Mouse (Mus musculus): ENCODE data around the gene Slc51a.
A peak's percentile ranks its signal among the peaks of the same experiment; 100 is the strongest.
"Not testable (repeated sequence)": the region's sequence is repeated elsewhere in the genome, so short reads cannot be mapped to it uniquely, and the experiment has no call there.

Gene Slc51a

DNA sequence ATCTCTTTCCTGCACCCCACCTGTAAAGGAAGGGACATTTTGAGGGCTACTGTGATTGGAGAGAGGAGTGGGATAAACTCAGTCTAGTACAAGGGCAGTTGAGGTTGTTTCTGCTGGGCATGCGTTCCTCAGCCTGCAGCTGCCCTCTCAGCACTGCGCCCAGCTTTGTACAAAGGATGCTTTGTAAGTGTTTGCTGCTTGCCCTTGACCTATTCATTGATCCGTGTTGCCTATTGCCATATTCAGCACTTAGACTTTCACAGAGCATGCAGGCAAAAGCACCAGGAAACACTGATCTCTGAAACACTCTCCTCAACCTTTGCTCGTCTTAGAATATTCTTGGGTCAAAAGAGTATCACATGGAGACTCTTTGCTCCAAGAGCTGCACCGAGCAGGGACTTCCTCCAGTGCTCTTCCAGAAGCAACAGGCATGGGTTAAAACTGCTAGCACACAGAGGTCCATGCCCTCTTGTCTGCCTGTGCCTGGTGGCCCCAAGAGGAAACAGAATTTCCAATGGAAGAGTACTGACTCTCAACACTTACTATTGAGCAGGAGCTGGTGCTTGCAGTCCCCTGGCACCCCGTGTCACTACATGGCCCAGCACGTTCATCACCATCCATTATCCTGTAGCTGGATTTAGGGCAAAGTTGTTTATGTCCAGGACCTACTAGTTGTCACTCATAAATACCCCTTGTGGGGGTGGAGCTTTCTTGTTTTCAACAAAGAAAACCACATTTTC, 15.2 kb downstream of the Slc51a start:
- no peak for ATAC-seq (ENCODE audit: insufficient number of reproducible peaks, low FRiP score, low TSS enrichment)

DNA sequence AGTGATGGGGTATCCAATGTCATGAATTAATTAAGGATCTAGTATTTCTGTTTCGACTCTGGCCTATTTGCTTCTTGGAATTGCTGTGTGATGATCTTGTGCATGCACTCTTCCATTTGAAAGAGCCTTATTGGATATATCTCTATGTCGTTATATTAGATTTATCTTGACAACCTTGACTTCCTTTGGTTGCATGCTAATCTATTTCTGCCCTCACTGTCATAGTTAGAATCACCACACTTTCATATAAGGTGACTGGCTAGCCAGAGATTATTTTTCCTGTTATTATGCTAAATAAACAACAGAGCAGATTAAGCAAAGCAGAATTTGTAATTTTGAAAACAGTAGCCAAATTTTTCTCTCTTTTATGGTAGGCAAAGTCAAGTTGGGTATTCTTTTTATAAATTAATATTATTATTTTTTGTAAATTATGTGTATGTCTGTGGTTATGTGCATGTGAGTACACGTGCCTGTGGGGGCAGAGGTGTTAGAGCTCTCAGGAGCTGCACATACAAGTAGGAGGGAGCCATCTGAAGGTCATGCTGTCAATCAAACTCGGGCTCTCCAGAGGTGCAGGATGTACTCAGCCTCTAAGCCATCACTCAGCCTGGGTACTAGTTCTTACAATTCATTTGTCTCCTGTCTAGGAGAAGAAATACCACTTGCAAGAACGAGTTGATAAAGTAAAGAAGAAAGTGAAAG, 18.1 kb downstream of the Slc51a start:
- no peak for ATAC-seq (ENCODE audit: insufficient number of reproducible peaks, low FRiP score, low TSS enrichment)

DNA sequence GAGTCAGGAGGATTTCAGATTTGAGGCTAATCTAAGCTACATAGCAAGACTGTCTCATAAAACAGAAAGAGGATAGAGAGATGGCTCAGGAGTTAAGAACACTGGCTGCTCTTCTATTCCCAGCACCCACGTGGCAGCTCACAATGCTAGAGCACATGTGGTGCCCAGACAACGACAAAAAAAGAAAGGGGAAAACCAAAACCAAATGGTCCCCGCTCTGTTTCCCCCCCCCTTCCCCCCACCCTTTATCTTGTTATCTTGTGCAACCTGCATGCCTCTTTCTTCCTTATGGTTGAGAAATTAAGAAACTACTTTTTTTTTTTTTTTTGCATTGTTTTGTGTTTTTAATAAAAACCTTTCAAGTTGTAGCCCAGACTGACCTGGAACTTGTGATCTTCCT, 19.2 kb downstream of the Slc51a start:
- ATAC-seq (ENCODE audit: insufficient number of reproducible peaks, low FRiP score, low TSS enrichment), result no peak

DNA sequence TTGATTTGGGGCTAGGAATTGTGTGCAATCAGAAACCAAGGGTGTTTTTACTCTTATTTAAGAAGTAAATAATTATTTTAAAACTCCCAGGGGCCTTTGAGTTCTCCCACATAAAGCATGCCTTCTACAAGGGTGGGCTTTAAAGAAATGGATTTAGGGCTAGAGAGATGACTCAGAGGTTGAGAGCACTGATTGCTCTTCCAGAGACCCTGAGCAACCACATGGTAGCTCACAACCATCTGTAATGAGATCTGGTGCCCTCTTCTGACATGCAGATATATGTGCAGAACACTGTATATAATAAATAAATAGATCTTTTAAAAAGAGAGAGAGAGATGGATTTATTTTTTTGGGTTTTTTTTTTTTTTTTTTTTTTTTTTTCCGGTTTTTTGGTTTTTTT, 22.8 kb downstream of the Slc51a start:
- ATAC-seq (ENCODE audit: insufficient number of reproducible peaks, low FRiP score, low TSS enrichment), result no peak

DNA sequence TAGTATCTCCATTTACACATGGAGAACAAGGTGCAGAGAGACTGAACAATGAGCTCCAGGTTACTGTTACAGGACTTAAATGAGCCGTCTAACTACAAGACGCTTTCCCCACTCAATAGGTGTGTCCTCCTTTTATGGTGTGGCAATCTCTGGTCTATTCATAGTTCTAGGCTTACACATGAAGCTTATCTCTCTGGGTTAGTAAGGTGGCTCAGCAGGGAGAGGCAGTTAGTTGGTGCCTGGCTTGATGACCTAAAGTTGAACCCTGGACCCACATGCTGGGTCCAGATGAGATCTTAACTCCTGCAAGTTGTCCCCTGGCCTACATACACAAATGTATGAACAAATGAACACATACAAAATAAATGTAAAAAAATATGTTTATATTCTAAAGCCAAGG, 24.3 kb downstream of the Slc51a start:
- no peak for ATAC-seq (ENCODE audit: insufficient number of reproducible peaks, low FRiP score, low TSS enrichment)

DNA sequence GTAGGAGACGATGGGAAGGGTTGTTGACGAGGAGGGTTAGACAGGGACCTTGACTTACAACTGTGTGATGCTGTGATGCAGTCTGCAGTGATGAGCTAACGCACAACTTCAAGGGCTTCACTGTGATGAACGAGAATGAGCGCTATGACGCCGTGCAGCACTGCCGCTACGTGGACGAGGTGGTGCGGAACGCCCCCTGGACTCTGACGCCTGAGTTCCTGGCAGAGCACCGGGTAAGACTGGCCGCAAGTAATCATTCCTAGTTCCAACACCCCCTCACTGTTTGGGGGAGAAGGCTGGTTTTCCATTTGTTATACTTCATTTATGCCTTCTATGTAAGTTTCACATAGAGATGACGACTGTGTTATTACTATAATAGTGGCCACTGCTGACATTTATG, 24.7 kb downstream of the Slc51a start:
- no peak for ATAC-seq (ENCODE audit: insufficient number of reproducible peaks, low FRiP score, low TSS enrichment)

DNA sequence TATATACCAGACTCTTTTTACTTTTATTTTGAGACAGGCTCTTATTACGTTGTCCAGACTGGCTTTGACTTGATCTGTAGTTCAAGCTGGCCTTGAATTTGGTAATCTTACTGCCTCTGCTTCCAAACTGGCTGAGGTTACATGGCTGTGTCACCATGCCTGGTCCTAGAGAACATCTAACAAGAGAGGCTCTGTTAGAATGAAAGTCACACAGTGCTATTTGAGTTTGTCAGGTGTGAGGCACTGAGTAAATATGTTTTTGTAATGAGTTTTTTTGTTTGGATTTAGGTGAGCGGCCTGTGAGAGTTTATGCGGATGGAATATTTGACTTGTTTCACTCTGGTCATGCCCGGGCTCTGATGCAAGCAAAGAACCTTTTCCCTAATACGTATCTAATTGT, 26.0 kb downstream of the Slc51a start:
- no peak for ATAC-seq (ENCODE audit: insufficient number of reproducible peaks, low FRiP score, low TSS enrichment)

DNA sequence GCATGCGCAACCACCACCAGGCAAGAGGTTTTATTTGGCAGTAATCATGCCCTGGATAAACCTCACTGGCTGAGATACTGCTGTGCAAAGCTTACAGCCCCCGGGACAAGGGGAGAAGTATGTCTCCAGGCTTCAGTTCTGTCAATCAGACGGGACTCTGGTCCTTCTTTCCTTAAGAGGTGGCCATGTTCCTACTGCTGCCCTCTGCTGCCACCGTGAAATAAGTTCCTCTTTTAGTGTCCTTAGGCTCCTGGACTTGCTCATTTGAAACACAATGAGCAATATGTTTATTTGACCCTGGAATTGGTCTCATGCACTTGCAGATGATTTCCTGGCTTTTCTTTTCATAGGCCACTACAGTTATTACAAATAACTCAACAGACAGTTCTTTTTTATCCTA, 27.2 kb downstream of the Slc51a start:
- ATAC-seq (ENCODE audit: insufficient number of reproducible peaks, low FRiP score, low TSS enrichment), result no peak

DNA sequence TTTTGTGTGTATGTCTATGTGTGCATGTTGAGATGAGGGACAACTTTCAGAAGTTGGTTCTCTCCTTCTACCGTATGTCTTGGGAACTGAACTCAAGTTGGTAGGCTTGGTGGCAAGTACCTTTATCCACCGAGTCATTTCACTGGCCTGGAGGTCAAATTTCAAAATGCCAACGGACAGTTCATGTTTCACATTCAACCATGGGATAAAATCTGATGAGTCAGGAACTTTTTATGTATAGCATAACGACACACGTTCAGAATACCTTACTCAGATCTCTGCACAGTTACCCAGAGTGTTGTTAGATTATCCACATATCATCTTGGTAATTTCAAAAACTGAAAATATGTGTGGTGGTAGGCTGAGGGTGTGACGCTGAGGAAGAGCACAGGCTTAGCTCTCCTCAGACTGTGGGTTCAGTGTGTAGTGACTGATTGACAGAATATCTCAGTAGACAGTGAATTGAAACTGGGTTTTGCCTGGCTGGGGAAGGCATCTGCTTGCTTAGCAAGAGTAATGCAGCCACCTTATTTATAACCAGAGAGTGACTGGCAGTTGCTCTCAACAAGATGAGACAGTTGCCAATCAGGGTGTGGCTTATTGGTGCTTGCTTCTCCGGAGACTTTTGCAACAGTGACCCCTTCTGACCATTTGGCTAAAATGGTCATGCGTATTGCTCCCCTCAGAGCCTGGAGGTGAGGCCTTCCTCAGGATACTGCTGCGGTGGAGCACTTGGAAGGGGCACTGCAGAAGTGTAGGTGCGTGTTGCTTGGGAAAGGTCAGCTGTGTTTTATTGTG, 29.9 kb downstream of the Slc51a start:
- ATAC-seq (ENCODE audit: insufficient number of reproducible peaks, low FRiP score, low TSS enrichment), result peak; percentile 66; the same call in 1 of the 2 replicates

DNA sequence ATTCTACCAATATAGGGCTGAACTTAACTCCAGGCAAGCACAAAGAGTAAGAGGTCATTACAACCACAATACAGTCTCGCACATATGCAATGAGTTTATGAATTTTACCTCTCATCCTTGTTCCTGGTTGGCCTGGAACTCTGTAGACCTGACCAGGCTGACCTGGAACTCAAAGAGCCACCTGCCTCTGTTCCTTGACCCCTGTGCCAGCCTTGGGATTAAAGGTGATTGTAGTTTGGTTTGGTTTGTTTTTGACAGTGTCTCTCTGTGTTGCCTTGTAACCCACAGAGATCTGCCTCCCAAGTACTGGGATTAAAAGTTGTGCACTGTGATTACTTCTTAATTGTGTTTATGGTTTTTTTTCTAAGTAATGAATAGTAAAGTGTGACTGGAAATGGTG, 30.9 kb downstream of the Slc51a start:
- no peak for ATAC-seq (ENCODE audit: insufficient number of reproducible peaks, low FRiP score, low TSS enrichment)

DNA sequence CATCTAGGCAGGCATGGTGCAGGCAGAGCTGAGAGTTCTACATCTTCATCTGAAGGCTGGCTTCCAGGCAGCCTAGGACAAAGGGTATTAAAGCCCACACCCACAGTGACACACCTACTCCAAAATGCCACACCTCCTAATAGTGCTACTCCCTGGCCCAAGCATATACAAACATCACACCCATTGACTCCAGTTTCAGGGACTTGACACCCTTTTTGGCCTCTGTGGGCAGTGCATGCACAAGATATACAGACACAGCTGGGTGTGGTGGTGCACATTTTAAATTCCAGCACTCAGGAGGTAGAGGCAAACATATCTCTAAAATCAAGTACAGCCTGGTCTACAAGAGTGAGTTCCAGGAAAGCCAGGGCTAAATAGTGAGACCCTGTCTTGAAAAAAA, 31.6 kb downstream of the Slc51a start:
- ATAC-seq (ENCODE audit: insufficient number of reproducible peaks, low FRiP score, low TSS enrichment), result no peak

DNA sequence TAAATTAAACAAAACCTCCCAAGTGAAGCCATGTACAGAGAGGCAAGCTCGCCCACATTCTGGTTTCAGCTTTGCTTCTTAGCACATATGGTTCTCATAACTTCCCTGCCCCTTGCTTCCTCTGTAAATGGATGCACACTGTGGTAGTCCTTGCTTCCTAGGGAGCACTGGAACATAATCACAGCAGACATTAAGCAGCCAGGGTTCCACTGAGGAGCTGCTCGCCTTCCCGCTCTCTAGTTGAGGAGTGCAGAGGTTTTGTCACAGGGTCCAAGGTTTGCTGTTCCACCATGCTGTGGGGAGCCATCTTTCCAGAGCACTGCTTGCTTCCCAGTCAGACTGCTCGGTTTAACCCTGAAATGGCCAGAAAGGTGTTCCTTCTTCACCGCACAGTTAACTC, 33.0 kb downstream of the Slc51a start:
- ATAC-seq (ENCODE audit: insufficient number of reproducible peaks, low FRiP score, low TSS enrichment), result no peak

DNA sequence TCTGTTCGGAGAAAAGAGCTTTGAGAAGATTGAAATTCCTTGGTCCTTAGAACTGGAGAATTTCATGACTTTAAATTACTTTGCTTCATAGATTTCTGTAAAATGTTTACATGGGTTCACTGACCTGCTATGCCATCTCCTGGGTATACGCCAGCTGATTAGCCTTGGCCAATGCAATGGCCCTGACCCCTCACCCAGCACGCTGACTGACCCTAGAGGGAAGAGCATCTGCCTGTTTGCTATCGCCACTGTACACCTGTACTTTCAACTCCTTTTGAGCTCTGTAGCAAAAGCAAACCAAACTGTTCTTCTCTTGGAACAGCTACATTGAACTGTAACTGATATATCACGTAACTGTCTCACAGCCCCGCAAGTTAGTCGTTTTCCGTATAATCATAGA, 34.6 kb downstream of the Slc51a start:
- no peak for ATAC-seq (ENCODE audit: insufficient number of reproducible peaks, low FRiP score, low TSS enrichment)

DNA sequence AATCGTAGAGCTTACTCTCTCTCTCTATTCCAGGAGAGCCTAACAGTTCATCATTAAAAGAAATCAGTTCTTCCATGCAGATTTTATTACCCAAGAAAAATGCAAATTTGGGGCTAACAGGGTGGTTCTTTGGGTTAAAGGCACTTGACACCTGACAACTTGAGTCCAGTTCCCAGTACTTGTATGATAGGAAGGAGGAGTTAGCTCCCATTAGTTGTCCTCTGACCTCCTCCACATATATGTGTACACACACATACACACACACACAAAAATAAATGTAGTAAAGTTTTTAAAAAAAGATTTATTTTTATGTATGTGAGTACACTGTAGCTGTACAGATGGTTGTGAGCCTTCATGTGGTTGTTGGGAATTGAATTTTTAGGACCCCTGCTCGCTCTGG, 37.5 kb downstream of the Slc51a start:
- no peak for ATAC-seq (ENCODE audit: insufficient number of reproducible peaks, low FRiP score, low TSS enrichment)

DNA sequence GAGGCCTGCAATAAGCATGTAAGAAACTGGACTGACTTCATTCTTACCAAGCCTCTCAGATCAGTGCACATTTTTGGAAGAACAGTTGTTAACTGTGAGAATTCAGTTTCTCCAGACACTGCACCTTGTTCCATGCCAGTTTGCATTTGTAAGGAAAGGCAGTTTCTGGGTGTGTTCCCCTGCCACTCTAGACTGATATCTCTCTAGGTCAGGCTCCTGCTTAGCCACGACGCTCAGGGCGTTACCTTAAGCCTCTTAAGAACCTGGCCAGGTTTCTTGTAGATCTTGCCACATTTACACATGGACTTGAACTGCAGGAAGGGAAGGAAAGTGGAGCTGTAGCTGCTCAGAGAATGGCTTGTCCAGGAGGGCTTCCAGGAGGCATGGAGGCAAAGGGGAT, 38.0 kb downstream of the Slc51a start:
- ATAC-seq (ENCODE audit: insufficient number of reproducible peaks, low FRiP score, low TSS enrichment), result no peak

DNA sequence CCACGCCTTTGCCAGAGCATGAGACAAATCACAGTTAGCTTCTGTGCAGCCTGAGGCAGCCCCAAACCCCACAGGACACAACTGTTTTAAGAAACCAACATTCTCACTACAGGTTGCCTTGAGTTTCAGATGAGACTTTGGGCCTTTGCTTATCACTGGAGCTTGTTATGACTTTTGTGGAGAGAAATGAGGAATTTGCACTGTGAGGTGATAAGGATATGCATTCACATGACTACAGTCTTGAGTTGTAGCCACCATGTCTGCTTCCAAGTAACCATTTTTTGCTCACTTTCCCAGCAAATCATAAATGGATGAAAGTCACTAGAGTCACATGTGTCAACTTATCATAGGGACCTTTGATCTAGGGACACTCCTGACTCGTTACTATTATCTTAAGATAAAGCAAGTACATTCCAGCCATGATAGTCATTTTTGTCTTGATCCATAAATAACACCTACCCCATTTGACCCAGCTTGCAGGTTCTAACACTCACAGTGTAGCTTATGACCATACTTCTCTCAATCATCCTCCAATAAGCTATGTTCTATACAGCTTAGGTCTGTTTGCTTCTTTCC, 41.0 kb downstream of the Slc51a start:
- no peak for ATAC-seq (ENCODE audit: insufficient number of reproducible peaks, low FRiP score, low TSS enrichment)

DNA sequence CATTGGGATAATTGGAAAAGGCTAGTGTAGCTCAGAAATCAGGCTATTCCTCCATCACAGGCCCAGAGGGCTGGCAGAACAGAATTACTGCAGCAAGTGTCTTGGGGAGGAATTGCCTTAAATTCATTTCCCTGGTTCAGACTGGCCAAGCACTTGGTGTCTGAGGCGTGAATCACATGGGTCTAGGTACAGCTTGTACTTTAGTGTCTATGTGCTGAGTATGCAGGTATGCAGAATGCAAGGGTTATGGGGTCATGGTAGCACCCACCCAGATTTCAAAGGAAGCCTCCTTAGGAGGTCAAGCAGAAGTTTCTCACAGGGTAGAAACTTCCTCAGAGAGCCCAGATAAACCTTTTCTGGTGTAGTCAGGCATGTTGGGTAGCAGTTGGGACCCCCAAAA, 42.1 kb downstream of the Slc51a start:
- ATAC-seq (ENCODE audit: insufficient number of reproducible peaks, low FRiP score, low TSS enrichment), result no peak

DNA sequence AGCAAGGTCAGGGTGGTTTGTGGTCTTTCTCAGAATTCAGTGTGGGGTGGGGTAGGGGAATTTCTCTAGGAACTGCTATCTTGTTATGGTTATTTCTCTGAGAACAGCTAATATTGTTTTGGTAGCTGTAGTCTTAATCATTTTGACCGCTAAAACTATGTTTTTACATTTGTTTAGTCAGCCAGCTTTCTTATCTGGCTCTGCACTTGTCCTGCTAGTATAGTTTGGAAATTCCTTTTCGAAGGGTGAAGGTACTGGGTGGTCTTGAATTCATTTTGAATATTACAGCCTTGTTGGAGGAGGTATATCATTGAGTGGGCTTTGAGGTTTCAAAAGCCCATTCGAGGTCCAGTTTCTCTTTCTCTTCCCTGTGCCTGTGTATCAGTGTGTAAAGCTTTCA, 43.1 kb downstream of the Slc51a start:
- not testable (repeated sequence) for ATAC-seq (ENCODE audit: insufficient number of reproducible peaks, low FRiP score, low TSS enrichment)

DNA sequence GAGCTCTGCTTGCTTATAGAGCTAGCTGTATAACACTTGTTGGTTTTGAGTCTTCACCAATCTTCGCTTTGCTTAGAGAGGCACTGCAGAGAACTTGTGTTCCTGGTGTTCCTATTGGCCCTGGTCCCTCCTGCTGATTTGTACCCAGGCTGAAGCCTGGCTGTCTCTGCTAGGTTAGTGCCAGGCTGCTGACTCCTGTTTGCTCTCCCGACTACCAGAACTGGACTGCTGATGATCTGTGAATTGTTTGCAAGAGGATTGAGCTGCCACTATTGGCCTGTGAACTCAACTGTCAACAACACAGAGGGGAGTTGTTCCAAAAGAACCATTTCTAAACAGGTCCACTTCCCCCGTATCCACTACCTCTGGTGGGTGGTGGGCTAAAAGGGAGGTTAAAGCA, 46.2 kb downstream of the Slc51a start:
- no peak for ATAC-seq (ENCODE audit: insufficient number of reproducible peaks, low FRiP score, low TSS enrichment)

DNA sequence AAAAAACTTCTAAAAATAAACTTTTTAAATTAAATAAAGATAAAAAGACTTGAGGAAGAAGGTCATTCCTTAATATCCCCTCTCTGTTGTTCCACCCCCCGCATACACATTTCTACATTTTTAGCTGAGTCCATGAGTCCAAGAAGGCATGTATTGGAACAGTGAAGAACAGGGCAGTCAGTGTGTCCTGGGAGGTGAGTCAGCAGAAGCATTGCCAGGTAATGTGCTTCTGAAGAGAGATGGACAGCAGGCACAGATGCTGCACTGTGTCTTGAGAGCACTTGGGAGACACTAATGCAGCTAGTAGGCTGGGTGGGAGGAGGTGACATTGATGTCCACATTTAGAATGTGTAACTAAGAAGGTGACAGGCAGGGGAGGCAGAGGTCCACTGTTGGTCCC, 50.4 kb downstream of the Slc51a start:
- ATAC-seq (ENCODE audit: insufficient number of reproducible peaks, low FRiP score, low TSS enrichment), result no peak

DNA sequence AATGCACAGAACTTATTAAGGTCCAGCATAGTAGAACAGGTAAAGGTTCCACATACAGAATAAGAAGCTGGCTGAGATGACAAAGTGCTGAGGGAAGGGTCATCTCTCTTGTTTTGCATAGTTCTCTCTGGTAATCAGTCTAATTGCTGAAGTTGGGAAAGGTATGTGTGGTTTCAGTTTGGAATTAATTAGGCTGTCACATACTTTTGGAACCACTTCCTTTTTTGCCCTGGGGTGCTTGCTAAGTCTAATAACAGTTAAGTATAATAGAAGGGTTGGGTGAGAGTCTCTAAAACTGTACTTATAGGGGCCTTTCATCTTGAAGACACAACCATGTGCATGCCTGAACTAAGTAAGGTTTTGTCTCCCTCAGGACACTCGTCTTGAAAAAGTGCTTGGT, 51.0 kb downstream of the Slc51a start:
- no peak for ATAC-seq (ENCODE audit: insufficient number of reproducible peaks, low FRiP score, low TSS enrichment)

All from cerebellum, adult (tissue).